Mouse (Mus musculus): ENCODE data around the gene Ell.

The Ell gene

GRCm38 (mm10) chr8:70539077-70539813 is at the start of gene Ell:
Gene Ell (plus strand): TSS chr8:70539457.
- DNase-seq: peak; percentile 100

GRCm38 (mm10) chr8:70489576-70489975 is 49.7 kb upstream of the Ell start:
- no peak for DNase-seq

DNA sequence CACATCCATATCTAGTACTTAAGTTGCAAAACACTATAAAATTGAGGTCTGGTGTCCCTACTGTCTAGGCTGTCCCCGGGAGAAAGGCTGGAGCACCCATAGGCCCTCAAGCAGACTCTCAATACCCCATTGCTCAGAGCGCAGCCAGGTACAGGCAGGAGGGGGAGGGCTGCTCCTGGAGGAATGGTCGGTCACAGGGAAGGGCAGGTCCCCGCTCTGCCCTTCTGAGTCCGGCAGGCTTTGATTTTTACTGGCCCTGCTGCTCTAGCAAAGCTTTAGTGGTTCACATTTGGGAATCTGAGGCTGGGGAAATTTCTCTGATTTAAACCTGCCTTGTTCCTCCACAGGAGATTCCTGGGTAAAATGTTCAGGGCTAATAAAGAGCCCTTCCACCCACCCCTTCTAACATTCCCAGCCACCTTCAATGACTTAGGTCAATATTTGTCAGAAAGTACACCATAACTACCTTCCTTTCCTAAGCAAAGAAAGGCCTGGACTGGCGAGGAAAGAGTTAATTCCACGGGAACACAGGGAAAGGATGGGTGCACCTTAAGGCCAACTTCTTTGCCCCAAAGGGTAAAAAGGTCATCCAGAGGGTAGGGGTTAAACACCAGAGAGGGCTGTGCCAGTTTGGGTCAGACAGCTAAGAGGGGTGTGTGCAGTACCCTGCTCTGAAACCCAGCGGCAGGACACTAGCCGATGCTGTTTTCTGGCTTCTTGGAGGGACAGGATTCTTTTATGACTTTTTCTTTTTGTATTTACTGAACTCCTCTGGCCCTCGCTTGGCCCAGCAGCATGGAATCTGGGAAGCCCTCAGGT is 49.0 kb upstream of the Ell start:
- DNase-seq: no peak

DNA sequence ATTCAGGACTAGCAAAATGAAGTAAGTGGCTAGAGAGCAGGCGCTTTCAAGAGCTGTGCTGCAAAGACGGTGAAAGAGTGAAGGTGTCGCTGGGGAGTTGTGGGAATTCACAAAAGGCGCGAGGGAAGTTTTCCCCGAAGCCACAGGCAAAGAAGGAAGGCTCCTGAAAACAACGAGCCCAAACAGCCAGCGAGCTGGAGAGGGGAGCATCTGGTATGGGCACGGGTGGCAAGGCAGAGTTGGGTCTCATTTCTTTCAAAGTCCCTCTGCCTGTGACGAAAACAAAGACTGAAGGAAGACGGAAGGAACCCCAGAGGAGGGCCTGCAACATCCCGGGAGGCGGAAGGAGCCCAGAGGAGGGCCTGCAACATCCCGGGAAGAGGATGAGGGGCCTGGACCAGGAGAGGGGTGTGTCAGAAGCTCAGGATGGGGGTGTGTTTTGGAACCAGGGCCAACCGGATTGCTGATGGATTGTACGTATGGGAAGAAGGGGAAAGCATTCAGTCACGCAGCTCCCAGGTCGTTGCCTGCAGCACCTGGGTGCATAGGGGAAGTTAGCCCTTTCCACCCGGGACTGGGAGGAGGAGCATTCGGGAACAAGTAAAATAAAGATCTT is 48.3 kb upstream of the Ell start:
- no peak for DNase-seq

DNA sequence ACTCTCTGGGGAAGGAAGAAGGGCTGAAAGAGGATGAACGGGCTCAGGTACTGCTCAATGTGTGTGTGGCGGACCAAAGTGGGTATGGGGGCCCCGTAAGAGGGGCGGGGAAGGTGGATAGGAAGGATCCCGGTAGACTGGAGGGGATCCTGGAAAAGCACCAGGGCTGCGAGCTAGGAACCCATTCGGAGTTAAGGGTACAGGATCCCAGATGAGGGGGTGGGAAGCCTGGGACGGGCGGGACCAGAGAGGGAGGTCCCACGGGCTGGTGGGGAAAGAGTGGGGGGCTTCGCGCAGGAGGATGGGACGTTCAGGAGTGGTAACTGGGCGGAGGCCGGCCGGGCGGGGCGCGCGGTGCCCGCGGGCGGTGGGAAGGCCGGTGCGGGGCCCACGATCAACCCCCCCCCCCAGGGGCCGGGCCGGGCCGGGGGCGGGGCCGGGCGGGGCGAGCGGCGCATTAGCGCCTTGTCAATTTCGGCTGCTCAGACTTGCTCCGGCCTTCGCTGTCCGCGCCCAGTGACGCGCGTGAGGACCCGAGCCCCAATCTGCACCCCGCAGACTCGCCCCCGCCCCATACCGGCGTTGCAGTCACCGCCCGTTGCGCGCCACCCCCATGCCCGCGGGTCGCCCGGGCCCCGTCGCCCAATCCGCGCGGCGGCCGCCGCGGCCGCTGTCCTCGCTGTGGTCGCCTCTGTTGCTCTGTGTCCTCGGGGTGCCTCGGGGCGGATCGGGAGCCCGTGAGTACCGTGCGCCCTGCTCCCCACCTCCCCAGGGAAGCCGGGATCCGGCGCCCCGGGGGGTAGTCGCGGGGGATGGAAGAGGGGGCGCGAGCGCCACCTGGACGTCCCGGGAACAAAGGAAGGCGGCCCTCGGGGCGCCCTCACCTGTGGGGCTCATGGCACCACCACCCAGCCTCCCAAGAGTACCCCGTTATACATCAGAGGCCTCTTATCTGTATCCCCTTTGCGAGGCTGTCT is 46.3 kb upstream of the Ell start, which contains the start of gene Crlf1:
Crlf1 (plus strand) TSS at position 495 of the 977 bp plus-strand sequence.
- no peak for DNase-seq

DNA sequence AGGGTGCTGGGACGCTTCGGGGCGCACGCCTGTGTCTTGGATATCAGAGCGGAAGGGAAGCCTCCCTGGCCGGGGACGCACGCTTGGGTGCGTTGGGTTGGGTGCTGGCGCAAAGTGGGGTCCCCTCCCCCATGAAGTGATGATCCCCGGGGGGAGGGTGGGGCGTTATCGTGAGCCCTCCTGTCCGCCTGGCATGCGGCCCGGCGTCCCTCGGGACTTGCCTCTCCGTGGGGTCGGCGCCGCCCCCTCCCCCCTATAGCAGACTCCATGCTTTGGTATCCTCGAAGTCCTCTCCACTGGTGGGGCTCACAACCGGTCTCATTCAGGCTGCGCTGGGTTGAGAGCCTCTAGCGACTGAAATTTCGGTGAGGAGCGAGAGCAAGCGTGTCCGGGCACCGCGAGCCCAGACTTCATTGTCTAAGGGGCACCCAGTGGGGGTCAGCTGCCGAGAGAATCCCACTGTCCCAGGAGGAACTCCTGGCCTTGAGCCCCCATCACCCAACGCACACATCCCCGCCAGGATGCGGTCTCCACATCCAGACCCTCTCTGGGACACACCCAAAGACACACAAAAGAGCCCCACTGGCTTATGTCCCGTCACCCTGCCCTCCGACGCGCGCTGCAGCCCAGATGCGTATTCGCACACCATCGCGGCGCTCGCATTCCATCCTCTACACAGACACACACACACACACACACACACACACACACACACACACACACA is 45.4 kb upstream of the Ell start:
- no peak for DNase-seq

DNA sequence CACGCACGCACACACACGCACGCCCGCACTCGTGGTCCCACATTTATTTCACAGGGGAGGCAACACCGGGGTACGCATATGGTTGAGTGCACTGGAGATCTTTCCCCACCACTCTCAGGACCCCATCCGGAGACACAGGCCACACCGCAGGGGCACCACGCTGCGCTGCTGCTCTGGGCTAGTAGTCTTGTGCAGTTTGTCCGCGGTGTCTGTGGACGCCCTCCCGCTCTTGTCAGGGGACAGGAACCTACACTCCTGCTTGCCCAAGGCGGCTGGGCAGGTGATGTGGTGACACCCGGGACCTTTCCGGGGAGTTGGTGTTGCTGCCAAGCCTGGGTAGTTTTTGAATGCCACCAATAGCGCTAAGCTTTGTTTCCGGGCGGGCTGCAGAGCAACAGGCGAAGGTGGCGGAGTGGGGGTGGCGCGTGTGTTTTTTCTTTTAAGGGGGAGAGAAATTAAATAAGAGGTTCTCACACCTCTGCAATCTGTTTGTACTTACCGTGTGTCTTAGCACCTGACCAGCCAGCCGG is 44.8 kb upstream of the Ell start:
- DNase-seq: no peak

DNA sequence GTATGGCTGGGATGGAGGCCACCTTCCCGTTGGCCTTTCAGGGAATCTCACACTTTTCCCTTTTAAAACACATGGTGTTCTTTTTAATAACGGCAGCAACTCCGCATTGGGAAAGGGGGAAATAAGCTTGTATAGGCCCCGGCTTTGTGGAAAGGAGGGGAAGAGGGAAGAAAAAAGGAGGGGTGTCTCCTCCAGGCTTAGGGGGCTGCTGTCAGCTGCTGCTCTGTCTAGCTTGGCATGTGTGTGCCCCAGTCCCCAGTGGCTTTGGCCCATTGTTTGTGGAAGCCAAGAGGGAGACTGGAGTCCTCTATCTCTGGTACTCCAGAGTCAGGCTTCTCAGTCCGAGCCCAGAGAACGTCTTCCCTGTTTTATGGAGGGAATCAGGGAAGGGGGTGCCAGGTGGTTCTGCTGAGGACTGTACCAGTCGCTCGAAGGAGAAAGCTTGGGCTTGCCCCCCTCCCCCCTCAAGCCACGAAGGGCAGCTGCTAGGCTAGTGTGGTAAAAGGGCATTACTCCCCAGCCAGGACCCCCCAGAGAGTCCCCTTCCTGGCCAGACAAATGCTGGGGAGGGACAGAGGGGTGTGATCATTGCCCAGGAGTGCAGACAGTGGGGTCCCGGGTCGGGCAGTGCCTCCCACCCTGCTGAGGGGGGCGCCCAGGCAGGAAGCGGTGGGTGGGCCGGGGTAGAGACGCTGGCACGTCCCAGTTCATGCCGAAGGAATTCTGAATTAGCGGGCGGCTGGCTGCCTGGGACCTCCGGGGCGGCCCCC is 44.1 kb upstream of the Ell start:
- DNase-seq: no peak

DNA sequence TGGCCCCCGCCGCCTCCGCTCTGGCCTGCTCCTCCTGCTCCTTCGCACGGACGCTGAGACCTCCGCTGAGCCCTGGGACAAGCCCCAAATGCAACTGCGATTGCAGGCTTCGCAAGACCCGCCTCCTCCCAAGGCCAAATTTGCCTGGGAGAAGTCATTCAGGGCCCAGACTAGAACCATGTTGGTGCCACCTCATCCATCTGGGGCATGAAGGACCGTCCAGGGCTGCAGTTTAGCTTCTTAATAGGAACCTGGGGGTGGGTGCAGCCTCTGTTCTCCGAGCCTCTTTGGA is 43.5 kb upstream of the Ell start:
- no peak for DNase-seq

- DNase-seq: no peak
Measured at GRCm38 (mm10) chr8:70500386-70501301, 38.6 kb upstream of the Ell start.

DNA sequence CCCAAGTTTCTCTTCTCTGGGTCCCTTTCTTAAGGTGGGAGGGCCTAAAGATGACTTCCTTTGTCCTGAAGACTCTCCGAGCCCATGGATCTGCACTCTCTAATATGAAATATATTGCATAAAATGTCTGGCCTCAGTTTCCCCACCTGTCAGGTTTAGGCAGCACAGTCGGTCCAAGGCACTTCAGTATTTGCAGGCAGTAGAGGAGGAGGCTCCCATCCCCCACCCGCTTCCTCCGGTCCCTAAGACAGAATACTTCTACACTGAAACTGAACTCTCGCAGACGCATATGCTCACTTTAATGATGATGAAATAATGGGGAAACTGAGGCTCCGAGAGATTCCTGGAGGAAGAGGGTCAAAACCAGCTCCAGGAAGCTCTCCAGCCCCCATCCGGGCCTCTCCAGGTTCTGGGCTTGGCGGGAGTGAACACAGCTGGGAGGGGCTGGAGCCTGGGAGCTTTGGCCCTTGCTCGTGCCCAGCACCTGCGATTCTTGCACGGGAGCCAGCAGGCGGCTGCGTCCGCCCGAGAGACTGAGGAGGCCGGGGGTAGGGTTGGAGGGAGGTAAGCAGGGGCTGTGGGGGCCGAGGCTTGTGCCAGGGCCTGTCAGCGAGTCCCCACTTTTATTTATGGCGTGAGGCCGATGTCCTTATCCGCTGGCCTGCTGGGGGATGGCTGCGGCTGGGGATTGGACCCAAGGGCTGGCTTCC is 37.3 kb upstream of the Ell start:
- DNase-seq: no peak

DNA sequence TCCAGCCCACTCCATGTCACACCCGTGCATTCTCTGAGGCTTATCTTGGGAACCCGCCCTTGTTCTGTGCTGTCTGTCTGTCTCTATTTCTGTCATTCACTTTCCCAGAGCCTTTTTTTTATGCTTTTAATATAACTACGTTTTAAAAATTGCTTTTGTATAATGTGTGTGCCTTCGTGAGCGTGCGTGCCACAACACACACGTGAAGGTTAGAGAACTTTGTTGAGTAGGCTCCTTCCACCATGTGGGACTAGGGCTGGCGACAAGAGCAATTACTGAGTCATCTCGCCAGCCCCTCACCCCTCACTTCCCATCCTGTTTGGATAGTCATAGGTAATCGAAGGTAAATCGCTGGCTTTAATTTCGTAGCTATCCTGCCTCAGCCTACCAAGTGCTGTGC is 36.7 kb upstream of the Ell start:
- DNase-seq: no peak

DNA sequence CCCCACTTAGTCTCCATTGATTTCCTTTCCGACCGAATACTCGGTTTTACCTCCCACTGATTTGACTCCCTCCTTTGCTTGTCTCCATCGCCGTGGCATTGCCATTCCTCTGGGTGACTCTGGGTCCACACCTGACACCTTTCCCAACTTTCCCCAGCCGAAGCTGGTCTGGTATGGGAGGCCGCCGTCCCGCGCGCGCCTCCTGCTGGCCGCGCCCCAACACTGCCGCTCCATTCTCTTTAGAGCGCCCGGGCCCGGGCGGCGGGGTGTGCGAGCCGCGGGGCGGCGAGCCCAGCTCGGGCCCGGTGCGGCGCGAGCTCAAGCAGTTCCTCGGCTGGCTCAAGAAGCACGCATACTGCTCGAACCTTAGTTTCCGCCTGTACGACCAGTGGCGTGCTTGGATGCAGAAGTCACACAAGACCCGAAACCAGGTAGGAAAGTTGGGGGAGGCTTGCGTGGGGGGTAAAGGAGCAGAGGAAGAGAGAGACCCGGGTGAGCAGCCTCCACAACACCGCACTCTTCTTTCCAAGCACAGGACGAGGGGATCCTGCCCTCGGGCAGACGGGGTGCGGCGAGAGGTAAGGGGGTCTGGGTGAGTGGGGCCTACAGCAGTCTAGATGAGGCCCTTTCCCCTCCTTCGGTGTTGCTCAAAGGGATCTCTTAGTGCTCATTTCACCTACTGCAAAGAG is 36.1 kb upstream of the Ell start:
- peak; percentile 75 for DNase-seq

- DNase-seq: peak; percentile 71
Measured at GRCm38 (mm10) chr8:70504291-70504716, 35.0 kb upstream of the Ell start.

GRCm38 (mm10) chr8:70504851-70505250 is 34.4 kb upstream of the Ell start:
- DNase-seq: peak; percentile 90

- DNase-seq: no peak
Measured at GRCm38 (mm10) chr8:70505698-70506327, 33.4 kb upstream of the Ell start.

GRCm38 (mm10) chr8:70506328-70507026 is 32.8 kb upstream of the Ell start, which contains the start of gene Rex1bd:
Gene Rex1bd (minus strand): TSS chr8:70506752.
- DNase-seq: peak; percentile 96
